Mouse (Mus musculus): ENCODE measurements around the gene Pih1d1. TPM values are rescaled to one million over a fixed set of nuclear protein-coding genes. Genes with fewer than 3 reads are reported as not detected.

Gene Pih1d1
- total and polyA plus RNA-seq, 2 experiments from 2014 or later: 77.1 to 104 TPM

GRCm38 (mm10) chr7:45191161-45191560 lies 37.1 kb downstream of the Pih1d1 start:
- Histone ChIP-seq H3K27ac (ENCODE audit: low read depth, low read length) (no peak overlapping the region), H3K4me3 (ENCODE audit: low read depth, low read length) (no peak overlapping the region), H3K36me3 (ENCODE audit: insufficient read depth, low read length) (no peaks in the 10 kb centered on the region), H3K9me3 (ENCODE audit: low read length) (no peaks in the 10 kb centered on the region), H3K9ac (replicated peaks; ENCODE audit: low read length, poor library complexity, severe bottlenecking) (no peak overlapping the region), H3K4me1 (ENCODE audit: insufficient read depth, low read length) (no peaks in the 10 kb centered on the region), H3K4me2 (ENCODE audit: low read depth, low read length, poor library complexity, severe bottlenecking) (no peak overlapping the region), H3K27me3 (ENCODE audit: insufficient read depth, low read length) (no peaks in the 10 kb centered on the region)
- no peak for DNase-seq (ENCODE audit: low spot score)
- ATAC-seq (ENCODE audit: low FRiP score): no peak
- 88% methylated on average over 2 of the region's 2 CpGs for WGBS
- TF ChIP-seq CTCF (IDR thresholded peaks at IDR 0.05): no peak

- peak; percentile 62 for DNase-seq (ENCODE audit: low spot score)
- Histone ChIP-seq H3K27ac (ENCODE audit: low read depth, low read length) (no peak overlapping the region), H3K9me3 (ENCODE audit: low read length) (no peaks in the 10 kb centered on the region), H3K27me3 (ENCODE audit: insufficient read depth, low read length) (no peaks in the 10 kb centered on the region), H3K4me3 (ENCODE audit: low read depth, low read length) (no peak overlapping the region), H3K4me2 (ENCODE audit: low read depth, low read length, poor library complexity, severe bottlenecking) (no peak overlapping the region), H3K4me1 (ENCODE audit: insufficient read depth, low read length) (no peaks in the 10 kb centered on the region), H3K9ac (replicated peaks; ENCODE audit: low read length, poor library complexity, severe bottlenecking) (no peak overlapping the region), H3K36me3 (ENCODE audit: insufficient read depth, low read length) (no peaks in the 10 kb centered on the region)
- WGBS: 22% methylated on average over 8 of the region's 8 CpGs
- no peak for ATAC-seq (ENCODE audit: low FRiP score)
- no peak for TF ChIP-seq CTCF (IDR thresholded peaks at IDR 0.05)
Measured at GRCm38 (mm10) chr7:45191803-45192363, 37.8 kb downstream of the Pih1d1 start.

GRCm38 (mm10) chr7:45192585-45193310 lies 38.6 kb downstream of the Pih1d1 start:
- no peak overlapping the region for H3K27ac ChIP-seq (ENCODE audit: low read depth, low read length)
- H3K27me3 ChIP-seq (ENCODE audit: insufficient read depth, low read length): no peaks in the 10 kb centered on the region
- no peaks in the 10 kb centered on the region for H3K36me3 ChIP-seq (ENCODE audit: insufficient read depth, low read length)
- DNase-seq (ENCODE audit: low spot score) (no peak), ATAC-seq (ENCODE audit: low FRiP score) (no peak)
- H3K9ac ChIP-seq (replicated peaks; ENCODE audit: low read length, poor library complexity, severe bottlenecking): no peak overlapping the region
- H3K4me1 ChIP-seq (ENCODE audit: insufficient read depth, low read length): no peaks in the 10 kb centered on the region
- no peak overlapping the region for H3K4me2 ChIP-seq (ENCODE audit: low read depth, low read length, poor library complexity, severe bottlenecking)
- H3K9me3 ChIP-seq (ENCODE audit: low read length): no peaks in the 10 kb centered on the region
- 85% methylated on average over 7 of the region's 7 CpGs for WGBS
- H3K4me3 ChIP-seq (ENCODE audit: low read depth, low read length): no peak overlapping the region
- no peak for TF ChIP-seq CTCF (IDR thresholded peaks at IDR 0.05)

GRCm38 (mm10) chr7:45193406-45193805 lies 39.3 kb downstream of the Pih1d1 start:
- WGBS: 71% methylated on average over 5 of the region's 5 CpGs
- no peaks in the 10 kb centered on the region for H3K9me3 ChIP-seq (ENCODE audit: low read length)
- no peaks in the 10 kb centered on the region for H3K27me3 ChIP-seq (ENCODE audit: insufficient read depth, low read length)
- DNase-seq (ENCODE audit: low spot score) (no peak), ATAC-seq (ENCODE audit: low FRiP score) (no peak)
- H3K27ac ChIP-seq (ENCODE audit: low read depth, low read length): no peak overlapping the region
- no peak overlapping the region for H3K4me2 ChIP-seq (ENCODE audit: low read depth, low read length, poor library complexity, severe bottlenecking)
- H3K36me3 ChIP-seq (ENCODE audit: insufficient read depth, low read length): no peaks in the 10 kb centered on the region
- H3K4me1 ChIP-seq (ENCODE audit: insufficient read depth, low read length): no peaks in the 10 kb centered on the region
- H3K4me3 ChIP-seq (ENCODE audit: low read depth, low read length): no peak overlapping the region
- no peak overlapping the region for H3K9ac ChIP-seq (replicated peaks; ENCODE audit: low read length, poor library complexity, severe bottlenecking)
- TF ChIP-seq CTCF (IDR thresholded peaks at IDR 0.05): 0 out of 2 replicates have a peak, but pooled peaks have one; percentile 21

- Histone ChIP-seq H3K36me3 (ENCODE audit: insufficient read depth, low read length) (no peaks in the 10 kb centered on the region), H3K27ac (ENCODE audit: low read depth, low read length) (no peak overlapping the region), H3K27me3 (ENCODE audit: insufficient read depth, low read length) (no peaks in the 10 kb centered on the region), H3K4me3 (ENCODE audit: low read depth, low read length) (no peak overlapping the region), H3K9ac (replicated peaks; ENCODE audit: low read length, poor library complexity, severe bottlenecking) (no peak overlapping the region), H3K4me2 (ENCODE audit: low read depth, low read length, poor library complexity, severe bottlenecking) (no peak overlapping the region), H3K9me3 (ENCODE audit: low read length) (no peaks in the 10 kb centered on the region), H3K4me1 (ENCODE audit: insufficient read depth, low read length) (no peaks in the 10 kb centered on the region)
- no peak for TF ChIP-seq CTCF (IDR thresholded peaks at IDR 0.05)
- no peak for ATAC-seq (ENCODE audit: low FRiP score)
- WGBS: 75% methylated on average over 17 of the region's 17 CpGs
- DNase-seq (ENCODE audit: low spot score): no peak
Measured at GRCm38 (mm10) chr7:45193871-45194785, 40.0 kb downstream of the Pih1d1 start.
